Mouse (Mus musculus): ENCODE measurements at regions not wholly inside any gene's neighbourhood (a gene's known extent, or its start where the extent isn't known, plus 50 kb on each side); places are given as distances from the start of the nearest gene placed in this dataset.

DNA sequence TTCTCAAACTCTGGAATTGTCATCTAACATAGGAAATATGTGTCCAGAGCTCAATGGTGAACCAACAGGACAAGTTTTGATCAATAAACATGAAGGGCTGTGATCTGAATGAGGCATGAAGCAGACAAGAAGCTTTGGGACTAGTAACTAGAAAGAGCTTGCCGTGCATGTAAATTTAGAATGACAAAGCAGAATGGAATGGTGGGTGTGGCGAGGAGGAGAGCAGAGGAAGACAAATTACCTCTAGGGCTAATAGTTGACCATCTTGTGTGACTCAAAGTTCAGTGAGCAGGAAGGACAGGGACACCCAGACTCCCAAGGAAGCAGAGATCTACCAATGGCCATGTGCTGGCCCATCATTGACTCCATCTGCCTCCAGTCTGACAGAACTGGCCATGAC, 455.6 kb downstream of the Tns1 start:
- TF ChIP-seq SMC3 (IDR thresholded peaks at IDR 0.05; ENCODE audit: low read depth, low read length) (no peak), POLR2AphosphoS2 (IDR thresholded peaks at IDR 0.05; ENCODE audit: low read depth, low read length) (no peak), CTCF (conservative IDR thresholded peaks at IDR 0.05 in 1 of 2, IDR thresholded peaks at IDR 0.05 in 1 of 2; ENCODE audit: low read depth in 2 of 2, low read length in 2 of 2) (no peak), USF1 (IDR thresholded peaks at IDR 0.05; ENCODE audit: low read depth, low read length) (no peak), CHD2 (IDR thresholded peaks at IDR 0.05; ENCODE audit: low read length) (no peak), MXI1 (IDR thresholded peaks at IDR 0.05; ENCODE audit: low read depth, low read length) (no peak), POLR2A (IDR thresholded peaks at IDR 0.05; ENCODE audit: low read depth, low read length) (no peak)
